Mouse (Mus musculus) embryonic facial prominence, embryonic 11.5 days (tissue): ENCODE data around the gene Usp45. TPM values are rescaled to one million over a fixed set of nuclear protein-coding genes. Genes with fewer than 3 reads are reported as not detected.

Experiments
- ATAC-seq: fragments of 200-750 bp; cut with Nextera tagmentation; replicated peaks from 2 replicates; pipeline ENCODE4 v1.8.0; 2017; ENCODE audit warnings: low read depth; ENCODE audit not compliant: insufficient number of reproducible peaks, low FRiP score, low TSS enrichment
- DNase-seq: peaks from one replicate; pipeline ENCODE4 v3.0.0-alpha.2; 2015; ENCODE audit warnings: low spot score
- H3K27ac ChIP-seq: fragments of 300-500 bp; sonication (generic); replicated peaks from 2 replicates; pipeline ENCODE4 v1.5.1; 2014; ENCODE audit warnings: mild to moderate bottlenecking, low read depth, low read length, control low read depth
- H3K27me3 ChIP-seq: fragments of 300-500 bp; sonication (generic); 2 replicates; pipeline ENCODE4 v1.6.1; 2014; ENCODE audit warnings: mild to moderate bottlenecking, low read length, moderate library complexity, mixed read lengths; ENCODE audit not compliant: control insufficient read depth, insufficient read depth
- H3K36me3 ChIP-seq: fragments of 300-500 bp; sonication (generic); replicated peaks from 2 replicates; pipeline ENCODE4 v1.6.1; 2014; ENCODE audit warnings: low read depth, mild to moderate bottlenecking, low read length, moderate library complexity, mixed read lengths; ENCODE audit not compliant: control insufficient read depth, insufficient read depth
- H3K4me1 ChIP-seq: fragments of 300-500 bp; sonication (generic); 2 replicates; pipeline ENCODE4 v1.6.1; 2014; ENCODE audit warnings: low read length, mixed read lengths; ENCODE audit not compliant: control insufficient read depth, insufficient read depth
- H3K4me2 ChIP-seq: fragments of 300-500 bp; sonication (generic); 2 replicates; pipeline ENCODE4 v1.6.1; 2014; ENCODE audit warnings: low read depth, mild to moderate bottlenecking, control low read depth, low read length, moderate library complexity
- H3K4me3 ChIP-seq: fragments of 300-500 bp; sonication (generic); 2 replicates; pipeline ENCODE4 v1.5.1; 2014; ENCODE audit warnings: low read depth, low read length, control low read depth
- H3K9ac ChIP-seq: fragments of 300-500 bp; sonication (generic); replicated peaks from 2 replicates; pipeline ENCODE4 v1.6.1; 2014; ENCODE audit warnings: mild to moderate bottlenecking, control low read depth, low read length
- H3K9me3 ChIP-seq: fragments of 300-500 bp; sonication (generic); replicated peaks from 2 replicates; pipeline ENCODE4 v1.6.1; 2016; ENCODE audit warnings: mild to moderate bottlenecking, low read length, inconsistent platforms, mixed read lengths; ENCODE audit not compliant: control insufficient read depth
- WGBS: fragments of 180-500 bp; shearing (Covaris S2); extraction: QIAGEN DNeasy Blood & Tissue Kit; methylation state at CpG from one replicate; pipeline ENCODE4 v1.1.7; 2014; 5-methylcytosine and 5-hydroxymethylcytosine counted together
- polyA plus RNA-seq: library from polyadenylated mRNA; unstranded; fragments of >200 nt; fragmentation: Nextera tagmentation; extraction: Ambion mirVana; gene quantifications from 2 replicates; pipeline ENCODE4 v1.2.1, GENCODE M21; 2014

Gene Usp45
- polyA plus RNA-seq, 1 experiment from 2014 or later: 11.6 TPM

DNA sequence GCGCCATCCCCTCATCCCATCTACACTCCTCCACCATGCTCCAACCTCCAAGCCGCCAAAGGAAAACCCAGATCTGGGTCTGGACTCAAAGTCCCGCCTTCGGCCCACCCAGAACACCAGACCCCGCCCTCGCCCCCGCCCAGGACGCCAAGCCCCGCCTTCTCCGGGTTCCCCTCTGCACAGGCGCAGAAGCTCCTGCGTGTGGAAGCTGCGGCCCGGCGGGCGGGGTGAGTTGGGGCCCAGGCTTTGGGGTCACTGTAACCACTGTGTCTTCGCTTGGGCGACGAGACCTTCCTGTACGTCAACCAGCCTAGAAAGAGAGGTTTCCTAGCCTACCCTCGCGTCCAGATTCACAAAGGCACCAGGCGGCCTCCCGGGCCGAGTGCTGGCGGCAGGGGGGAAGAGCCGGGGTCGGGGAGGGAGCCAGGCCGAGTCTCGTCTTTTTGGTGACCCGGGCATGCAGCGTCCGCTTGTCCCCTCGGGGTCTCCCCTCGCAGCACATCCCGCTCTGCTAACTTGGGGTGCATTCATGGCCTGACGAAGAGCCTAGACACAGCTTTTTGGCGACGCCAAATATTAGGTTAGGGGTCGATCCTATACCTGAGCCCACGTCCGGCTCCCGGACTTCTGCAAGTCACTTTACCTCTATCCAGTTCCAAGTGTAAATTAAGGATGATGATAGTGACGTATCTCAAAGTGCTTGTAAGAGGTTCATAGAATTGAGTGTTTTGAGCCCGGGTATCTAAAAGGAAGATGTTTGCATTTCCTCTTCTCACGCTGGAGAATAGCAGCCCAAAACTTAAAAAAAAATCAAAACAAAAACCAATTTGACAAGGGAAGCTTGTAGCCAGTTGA lies 9.4 kb downstream of the Usp45 start:
- no peaks in the 10 kb centered on the region for H3K9me3 ChIP-seq
- under 1% methylated on average over 45 of the region's 46 CpGs for WGBS
- peak; percentile 97 for ATAC-seq

DNA sequence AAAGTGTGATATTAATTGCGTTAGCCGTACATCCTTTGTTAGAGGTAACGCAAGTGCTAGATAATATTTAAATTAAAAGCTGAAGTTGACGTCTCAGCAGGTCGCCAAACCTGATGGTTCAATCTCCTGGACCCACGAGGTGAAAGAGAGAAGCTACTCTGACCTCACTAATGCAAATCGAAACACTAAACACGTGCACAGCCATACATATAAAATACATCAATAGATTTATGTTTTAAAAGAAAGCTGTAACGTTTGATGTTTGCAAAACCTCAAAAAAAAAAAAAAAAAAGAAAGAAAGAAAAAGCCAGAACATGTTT lies 9.9 kb downstream of the Usp45 start:
- H3K36me3 ChIP-seq: no peaks in the 10 kb centered on the region
- peak overlapping the region; percentile 79 for H3K9ac ChIP-seq
- H3K9me3 ChIP-seq: no peaks in the 10 kb centered on the region
- no peaks in the 10 kb centered on the region for H3K4me1 ChIP-seq
- DNase-seq (no peak), ATAC-seq (no peak)
- H3K4me3 ChIP-seq: peak overlapping the region; percentile 72
- 14% methylated on average over 9 of the region's 9 CpGs for WGBS
- no peak overlapping the region for H3K27ac ChIP-seq
- H3K4me2 ChIP-seq: peak overlapping the region; percentile 47
- no peaks in the 10 kb centered on the region for H3K27me3 ChIP-seq

More for the DNA sequence above, 9.4 kb downstream of the Usp45 start:
- Histone ChIP-seq H3K9ac (peak overlapping the region; percentile 79), H3K4me1 (no peaks in the 10 kb centered on the region), H3K4me2 (peak overlapping the region; percentile 50), H3K36me3 (no peaks in the 10 kb centered on the region), H3K27ac (no peak overlapping the region), H3K4me3 (peak overlapping the region; percentile 72), H3K27me3 (no peaks in the 10 kb centered on the region)
- DNase-seq: peak; percentile 95

DNA sequence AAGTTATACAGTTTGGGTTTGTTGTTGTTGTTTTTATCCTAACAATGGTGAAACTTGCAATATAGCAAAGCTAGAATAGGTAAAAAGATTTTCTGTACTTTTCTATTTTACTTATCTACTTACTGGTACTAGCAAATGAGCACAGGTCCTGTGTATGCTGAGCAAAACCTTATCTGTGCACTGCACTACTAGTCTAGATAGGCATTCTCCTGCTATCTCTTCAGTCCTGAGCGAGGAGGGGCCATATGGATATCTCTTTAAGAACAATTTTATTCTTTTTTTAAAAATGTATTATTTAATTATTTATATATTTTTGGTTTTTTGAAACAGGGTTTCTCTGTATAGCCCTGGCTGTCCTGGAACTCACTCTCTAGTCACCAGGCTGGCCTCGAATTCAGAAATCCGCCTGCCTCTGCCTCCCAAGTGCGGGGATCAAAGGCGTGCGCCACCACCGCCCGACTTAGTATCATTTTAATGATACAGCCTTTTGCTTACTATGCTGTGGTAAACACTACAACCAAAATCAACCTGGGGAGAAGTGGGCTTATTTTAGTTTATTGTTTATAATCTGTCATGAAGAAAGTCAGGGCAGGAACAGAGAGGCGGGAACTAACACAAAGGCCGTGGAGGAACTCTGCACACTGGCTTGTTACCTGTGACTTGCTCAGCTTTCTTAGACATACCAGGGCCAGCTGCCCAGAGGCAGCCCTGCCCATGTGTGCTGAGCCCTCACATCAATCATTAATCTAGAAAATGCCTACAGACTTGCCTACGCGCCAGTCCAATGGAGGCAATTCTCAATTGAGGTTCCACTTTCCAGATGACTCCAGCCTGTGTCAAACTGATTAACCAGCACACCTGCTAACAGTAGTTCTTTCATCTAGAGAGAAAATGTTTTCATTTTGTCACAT lies 14.1 kb downstream of the Usp45 start:
- Histone ChIP-seq H3K4me1 (no peaks in the 10 kb centered on the region), H3K27ac (no peak overlapping the region), H3K4me2 (no peak overlapping the region), H3K9ac (no peak overlapping the region), H3K4me3 (no peak overlapping the region), H3K9me3 (no peaks in the 10 kb centered on the region), H3K27me3 (no peaks in the 10 kb centered on the region), H3K36me3 (no peaks in the 10 kb centered on the region)
- WGBS: 92% methylated on average over 12 of the region's 12 CpGs
- DNase-seq (no peak), ATAC-seq (no peak)

DNA sequence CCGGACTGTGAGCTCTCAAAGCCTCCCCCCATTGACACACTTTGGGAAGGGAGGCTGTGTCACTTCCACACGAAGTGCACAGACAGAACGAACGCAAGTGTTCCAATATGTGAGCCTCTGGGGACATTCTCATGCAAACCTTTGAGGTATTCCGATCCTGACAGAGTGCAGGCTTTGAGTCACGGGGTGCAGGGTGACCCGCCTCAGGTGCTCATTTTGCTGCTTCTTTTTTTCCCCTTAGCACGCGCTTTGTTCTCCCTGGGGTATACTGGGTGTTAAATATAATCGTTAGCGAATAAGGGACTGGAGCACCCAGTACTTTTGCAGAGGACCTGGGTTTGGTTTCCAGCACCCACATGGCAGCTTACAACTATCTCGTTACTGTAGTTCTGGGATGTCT lies 19.3 kb downstream of the Usp45 start:
- Histone ChIP-seq H3K27me3 (no peaks in the 10 kb centered on the region), H3K9me3 (no peaks in the 10 kb centered on the region), H3K4me1 (no peaks in the 10 kb centered on the region), H3K27ac (no peak overlapping the region), H3K4me3 (no peak overlapping the region), H3K4me2 (no peak overlapping the region), H3K9ac (no peak overlapping the region), H3K36me3 (0 out of 2 replicates have a peak, but pooled peaks cover 2% of the 10 kb centered on the region)
- WGBS: 96% methylated on average over 12 of the region's 12 CpGs
- no peak for ATAC-seq
- DNase-seq: no peak

DNA sequence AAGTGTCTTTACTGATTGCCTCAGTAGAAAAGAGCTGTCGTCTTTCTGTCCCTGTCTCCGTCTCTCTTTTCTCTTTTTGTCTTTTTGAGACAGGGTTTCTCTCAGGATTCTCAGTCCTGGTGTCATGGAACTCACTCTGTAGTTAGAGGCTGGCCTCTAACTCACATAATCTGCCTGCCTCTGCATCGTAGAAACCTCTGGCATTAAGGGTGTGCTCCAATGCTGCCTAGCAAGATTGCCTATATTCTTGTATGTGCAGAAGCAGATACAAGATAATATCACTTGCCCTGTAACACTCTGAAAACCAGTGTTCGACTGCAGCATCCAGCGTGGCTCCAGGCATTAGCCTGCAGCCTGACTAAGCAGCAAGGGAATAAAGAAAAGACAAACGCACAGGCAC lies 21.9 kb downstream of the Usp45 start:
- ATAC-seq (no peak), DNase-seq (no peak)
- no peak overlapping the region for H3K27ac ChIP-seq
- H3K27me3 ChIP-seq: no peaks in the 10 kb centered on the region
- H3K9me3 ChIP-seq: no peaks in the 10 kb centered on the region
- H3K36me3 ChIP-seq: 0 out of 2 replicates have a peak, but pooled peaks cover 2% of the 10 kb centered on the region
- no peak overlapping the region for H3K4me2 ChIP-seq
- no peak overlapping the region for H3K9ac ChIP-seq
- 89% methylated on average over 6 of the region's 6 CpGs for WGBS
- H3K4me1 ChIP-seq: no peaks in the 10 kb centered on the region
- H3K4me3 ChIP-seq: no peak overlapping the region

DNA sequence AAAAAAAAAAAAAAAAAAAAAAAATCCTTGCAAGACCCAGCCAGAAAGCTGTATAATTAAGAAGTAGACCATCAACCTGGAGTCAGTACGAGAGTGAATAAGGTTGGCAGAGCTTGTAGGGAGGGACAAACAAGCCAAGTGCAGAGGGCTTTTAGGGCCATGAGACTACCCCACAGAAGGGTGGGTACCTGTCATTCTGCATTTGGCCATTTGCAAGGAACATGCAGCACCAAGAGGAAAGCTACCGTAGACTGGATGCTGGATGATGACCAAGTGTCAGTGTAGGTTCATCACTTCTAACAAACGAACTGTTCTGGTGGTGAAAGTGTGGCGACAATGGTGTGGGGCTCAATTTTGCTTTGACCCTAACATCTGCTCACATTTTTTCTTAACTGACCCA lies 22.9 kb downstream of the Usp45 start:
- DNase-seq (no peak), ATAC-seq (no peak)
- Histone ChIP-seq H3K4me1 (no peaks in the 10 kb centered on the region), H3K27ac (no peak overlapping the region), H3K36me3 (0 out of 2 replicates have a peak, but pooled peaks cover 2% of the 10 kb centered on the region), H3K4me2 (no peak overlapping the region), H3K9ac (no peak overlapping the region), H3K4me3 (no peak overlapping the region), H3K9me3 (no peaks in the 10 kb centered on the region), H3K27me3 (no peaks in the 10 kb centered on the region)
- WGBS: 92% methylated on average over 4 of the region's 4 CpGs

DNA sequence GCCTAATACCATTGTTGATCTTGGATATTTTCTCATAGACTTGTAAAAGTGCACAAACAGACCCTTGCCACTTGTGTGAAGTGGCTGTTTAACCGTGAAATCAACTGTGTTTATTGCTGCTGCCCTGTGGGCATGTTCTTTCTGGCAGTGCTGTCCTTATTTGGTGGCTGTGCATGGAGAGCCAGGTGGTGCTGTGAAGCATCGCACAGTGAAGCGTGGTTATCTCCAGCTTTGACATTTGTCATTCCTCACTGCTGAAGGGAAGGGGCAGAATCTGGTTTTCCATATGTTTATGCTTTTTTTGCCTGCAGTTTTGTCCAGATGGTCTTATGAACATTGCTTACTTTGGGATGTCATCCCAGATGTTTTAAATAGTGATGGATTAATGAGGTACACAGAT lies 26.7 kb downstream of the Usp45 start:
- no peak for DNase-seq
- H3K4me1 ChIP-seq: no peaks in the 10 kb centered on the region
- no peak overlapping the region for H3K9ac ChIP-seq
- no peaks in the 10 kb centered on the region for H3K27me3 ChIP-seq
- no peak overlapping the region for H3K4me2 ChIP-seq
- H3K4me3 ChIP-seq: no peak overlapping the region
- peaks cover 2% of the 10 kb centered on the region; the same call in 1 of the 2 replicates for H3K36me3 ChIP-seq
- no peaks in the 10 kb centered on the region for H3K9me3 ChIP-seq
- no peak overlapping the region for H3K27ac ChIP-seq
- WGBS: 67% methylated on average over 3 of the region's 3 CpGs
- no peak for ATAC-seq

DNA sequence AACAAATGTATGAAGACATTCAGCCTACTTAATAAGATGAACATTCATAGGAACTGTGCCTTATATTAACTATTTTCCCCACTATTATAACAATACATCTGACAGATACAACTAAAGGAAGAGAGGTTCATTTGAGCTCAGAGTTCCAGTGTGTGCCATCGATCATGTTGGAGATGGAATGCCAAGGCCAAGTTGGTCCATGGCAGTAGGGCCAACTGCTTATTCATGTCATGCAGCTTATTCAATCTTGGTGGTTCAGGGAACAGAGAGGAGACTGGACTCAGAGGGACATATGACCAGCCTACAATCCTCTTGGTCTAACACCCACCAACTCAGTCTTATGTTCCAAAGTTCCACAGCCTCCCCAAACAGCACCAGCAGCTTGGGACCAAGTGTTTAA lies 34.1 kb downstream of the Usp45 start:
- no peaks in the 10 kb centered on the region for H3K4me1 ChIP-seq
- no peak for ATAC-seq
- WGBS: 79% methylated on average over 1 of the region's 1 CpGs
- no peaks in the 10 kb centered on the region for H3K27me3 ChIP-seq
- DNase-seq: no peak
- H3K4me2 ChIP-seq: no peak overlapping the region
- no peaks in the 10 kb centered on the region; the same call in none of the 2 replicates for H3K36me3 ChIP-seq
- no peak overlapping the region for H3K4me3 ChIP-seq
- H3K27ac ChIP-seq: no peak overlapping the region
- no peaks in the 10 kb centered on the region for H3K9me3 ChIP-seq
- no peak overlapping the region for H3K9ac ChIP-seq
